In genomic region chr16:92761968-92762521, GRCm38 (mm10) we compare ENCODE assay signal across 7 mouse cellular contexts.
A peak's percentile ranks its signal among the peaks of the same experiment; 100 is the strongest.
DNase-seq lines count a peak whose midpoint lies in the region; ATAC-seq and TF ChIP-seq lines count a peak whose summit lies in the region.

No protein-coding gene starts in this region.

- no peak for ATAC-seq in kidney, embryonic 16.5 days (ENCODE audit: low FRiP score, low TSS enrichment)
- ATAC-seq in kidney, embryonic 14.5 days (ENCODE audit: low FRiP score, low TSS enrichment) = no peak
- ATAC-seq in CD4-positive, CD25-positive, alpha-beta regulatory T cell, adult 4 months = peak; percentile 59
- no peak for ATAC-seq in liver, embryonic 14.5 days (ENCODE audit: insufficient read depth)
- ATAC-seq in neural tube, embryonic 15.5 days (ENCODE audit: low FRiP score) = no peak

- no peaks in the 10 kb centered on the region for H3K36me3 ChIP-seq in kidney, embryonic 16.5 days (ENCODE audit: insufficient read depth, low read length)
- H3K36me3 ChIP-seq in kidney, embryonic 14.5 days (ENCODE audit: control insufficient read depth, insufficient read depth, low read length) = no peaks in the 10 kb centered on the region
- H3K36me3 ChIP-seq in liver, embryonic 14.5 days (replicated peaks; ENCODE audit: control insufficient read depth, insufficient read depth, low read depth) = no peaks in the 10 kb centered on the region
- no peaks in the 10 kb centered on the region for H3K36me3 ChIP-seq in neural tube, embryonic 15.5 days

- H3K4me1 ChIP-seq in kidney, embryonic 16.5 days (ENCODE audit: insufficient read depth, low read length) = no peaks in the 10 kb centered on the region
- no peaks in the 10 kb centered on the region for H3K4me1 ChIP-seq in kidney, embryonic 14.5 days (ENCODE audit: control insufficient read depth, insufficient read depth, low read length)
- H3K4me1 ChIP-seq in liver, embryonic 14.5 days (replicated peaks; ENCODE audit: control insufficient read depth in 2 of 2, insufficient read depth in 2 of 2, low read length in 1 of 2) = peaks cover 40 to 56% of the 10 kb centered on the region in 2 experiments
- 0 out of 2 replicates have a peak, but pooled peaks cover 7% of the 10 kb centered on the region for H3K4me1 ChIP-seq in neural tube, embryonic 15.5 days

- no peak overlapping the region for H3K9ac ChIP-seq in kidney, embryonic 16.5 days (replicated peaks; ENCODE audit: low read length)
- H3K9ac ChIP-seq in kidney, embryonic 14.5 days (ENCODE audit: low read depth, low read length) = no peak overlapping the region
- no peak overlapping the region for H3K9ac ChIP-seq in liver, embryonic 14.5 days (replicated peaks)
- no peak overlapping the region for H3K9ac ChIP-seq in neural tube, embryonic 15.5 days (replicated peaks)

- H3K4me2 ChIP-seq in kidney, embryonic 16.5 days (replicated peaks; ENCODE audit: low read depth, low read length) = peak overlapping the region; percentile 5; the same call in 1 of the 2 replicates
- no peak overlapping the region for H3K4me2 ChIP-seq in kidney, embryonic 14.5 days (replicated peaks; ENCODE audit: low read depth, low read length)
- peak overlapping the region; percentile 9; the same call in 1 of the 2 replicates for H3K4me2 ChIP-seq in liver, embryonic 14.5 days (ENCODE audit: low read depth)
- no peak overlapping the region for H3K4me2 ChIP-seq in neural tube, embryonic 15.5 days

- no peak overlapping the region for H3K4me3 ChIP-seq in kidney, embryonic 16.5 days (ENCODE audit: low read length)
- H3K4me3 ChIP-seq in kidney, embryonic 14.5 days (ENCODE audit: low read length) = no peak overlapping the region
- no peak overlapping the region for H3K4me3 ChIP-seq in liver, embryonic 14.5 days (ENCODE audit: insufficient read depth in 1 of 2, low read depth in 2 of 2, low read length in 2 of 2)
- no peak overlapping the region for H3K4me3 ChIP-seq in neural tube, embryonic 15.5 days (replicated peaks)

- DNase-seq in cerebellum, adult 11 months = peak; percentile 24
- no peak for DNase-seq in liver, embryonic 14.5 days (ENCODE audit: low read depth in 3 of 3, low spot score in 3 of 3)
- DNase-seq in retina, embryonic 14.5 days (ENCODE audit: low spot score) = no peak

- 35% methylated on average over 15 of the region's 15 CpGs for WGBS in kidney, embryonic 16.5 days
- WGBS in kidney, embryonic 14.5 days = 50% methylated on average over 15 of the region's 15 CpGs
- WGBS in liver, embryonic 14.5 days (ENCODE audit: insufficient replicate concordance) = 37% methylated on average over 15 of the region's 15 CpGs
- WGBS in neural tube, embryonic 15.5 days = 80% methylated on average over 15 of the region's 15 CpGs

- TF ChIP-seq EP300 in liver, embryonic 14.5 days (IDR thresholded peaks at IDR 0.05; ENCODE audit: low read depth) = no peak

- no peak for TF ChIP-seq CTCF in liver, embryonic 14.5 days (IDR thresholded peaks at IDR 0.05; ENCODE audit: low read depth)

- H3K27ac ChIP-seq in kidney, embryonic 16.5 days (ENCODE audit: low read length) = no peak overlapping the region
- H3K27ac ChIP-seq in kidney, embryonic 14.5 days (ENCODE audit: low read depth, low read length) = no peak overlapping the region
- no peak overlapping the region for H3K27ac ChIP-seq in liver, embryonic 14.5 days
- H3K27ac ChIP-seq in neural tube, embryonic 15.5 days (replicated peaks) = no peak overlapping the region

- no peaks in the 10 kb centered on the region for H3K27me3 ChIP-seq in kidney, embryonic 16.5 days (ENCODE audit: insufficient read depth, low read length)
- no peaks in the 10 kb centered on the region for H3K27me3 ChIP-seq in kidney, embryonic 14.5 days (ENCODE audit: control insufficient read depth, insufficient read depth, low read length)
- no peaks in the 10 kb centered on the region for H3K27me3 ChIP-seq in liver, embryonic 14.5 days (ENCODE audit: control insufficient read depth, insufficient read depth, low read length)
- H3K27me3 ChIP-seq in neural tube, embryonic 15.5 days (replicated peaks) = no peaks in the 10 kb centered on the region

- no peaks in the 10 kb centered on the region for H3K9me3 ChIP-seq in kidney, embryonic 16.5 days (ENCODE audit: low read length)
- H3K9me3 ChIP-seq in kidney, embryonic 14.5 days (ENCODE audit: control insufficient read depth, low read length) = no peaks in the 10 kb centered on the region
- no peaks in the 10 kb centered on the region for H3K9me3 ChIP-seq in liver, embryonic 14.5 days (ENCODE audit: control insufficient read depth, low read length)
- no peaks in the 10 kb centered on the region for H3K9me3 ChIP-seq in neural tube, embryonic 15.5 days (replicated peaks)

Comparison
In these comparisons a context has a peak if more than half of its experiments do, and no peak if none do; other contexts are left out.
1. H3K4me2 ChIP-seq: peak in kidney, embryonic 16.5 days (single experiment) and liver, embryonic 14.5 days (single experiment); none in kidney, embryonic 14.5 days (single experiment) and neural tube, embryonic 15.5 days (single experiment).